Mouse (Mus musculus): Measurements from ENCODE around the gene Fance.
A peak's percentile ranks its signal among the peaks of the same experiment; 100 is the strongest.

Fance gene

GRCm38 (mm10) chr17:28313212-28313879 lies at the start of gene Fance:
TSS of gene Fance (plus strand) at chr17:28313519.
- peak; percentile 97 to 98 for DNase-seq

- no peak for DNase-seq
Observed at GRCm38 (mm10) chr17:28267251-28267650, 46.1 kb upstream of the Fance start.

- DNase-seq = peak in 1 of 2 experiments; percentile 43
Observed at GRCm38 (mm10) chr17:28270165-28270564, 43.2 kb upstream of the Fance start.

- peak in 1 of 2 experiments; percentile 55 for DNase-seq
Observed at GRCm38 (mm10) chr17:28271537-28272266, 41.6 kb upstream of the Fance start.

GRCm38 (mm10) chr17:28272281-28272680 lies 41.0 kb upstream of the Fance start:
- no peak for DNase-seq

- peak in 1 of 2 experiments; percentile 44 for DNase-seq
Observed at GRCm38 (mm10) chr17:28272837-28273236, 40.5 kb upstream of the Fance start.

GRCm38 (mm10) chr17:28274739-28275138 lies 38.6 kb upstream of the Fance start:
- DNase-seq = no peak

- no peak for DNase-seq
Observed at GRCm38 (mm10) chr17:28277226-28277625, 36.1 kb upstream of the Fance start.

- DNase-seq = peak in 1 of 2 experiments; percentile 38
Observed at GRCm38 (mm10) chr17:28277721-28278120, 35.6 kb upstream of the Fance start.

GRCm38 (mm10) chr17:28278156-28278555 lies 35.2 kb upstream of the Fance start:
- no peak for DNase-seq

- no peak for DNase-seq
Observed at GRCm38 (mm10) chr17:28279236-28279635, 34.1 kb upstream of the Fance start.

- DNase-seq = peak; percentile 72 to 81
Observed at GRCm38 (mm10) chr17:28279780-28280422, 33.4 kb upstream of the Fance start.

GRCm38 (mm10) chr17:28280423-28280800 lies 32.9 kb upstream of the Fance start:
- DNase-seq = no peak

- DNase-seq = no peak
Observed at GRCm38 (mm10) chr17:28280831-28281377, 32.4 kb upstream of the Fance start.

- DNase-seq = no peak
Observed at GRCm38 (mm10) chr17:28281866-28282441, 31.4 kb upstream of the Fance start.

GRCm38 (mm10) chr17:28283199-28283598 lies 30.1 kb upstream of the Fance start:
- no peak for DNase-seq

- DNase-seq = no peak
Observed at GRCm38 (mm10) chr17:28286133-28286532, 27.2 kb upstream of the Fance start.

GRCm38 (mm10) chr17:28286964-28287363 lies 26.4 kb upstream of the Fance start:
- DNase-seq = no peak

- DNase-seq = no peak
Observed at GRCm38 (mm10) chr17:28287578-28287977, 25.7 kb upstream of the Fance start.

GRCm38 (mm10) chr17:28287980-28288379 lies 25.3 kb upstream of the Fance start:
- no peak for DNase-seq

- peak; percentile 63 to 73 for DNase-seq
Observed at GRCm38 (mm10) chr17:28290262-28290661, 23.1 kb upstream of the Fance start.

- peak; percentile 59 to 73 for DNase-seq
Observed at GRCm38 (mm10) chr17:28290671-28291070, 22.6 kb upstream of the Fance start.

GRCm38 (mm10) chr17:28291346-28291745 lies 22.0 kb upstream of the Fance start:
- no peak for DNase-seq

All from lung, adult 18-20 months (tissue).